Mouse (Mus musculus): ENCODE data around the gene Psmb4. TPM values are rescaled to one million over a fixed set of nuclear protein-coding genes. Genes with fewer than 3 reads are reported as not detected.

Gene Psmb4
- 159 and 182 TPM in 2 replicates for polyA plus RNA-seq (2012; rRNA removed)

DNA sequence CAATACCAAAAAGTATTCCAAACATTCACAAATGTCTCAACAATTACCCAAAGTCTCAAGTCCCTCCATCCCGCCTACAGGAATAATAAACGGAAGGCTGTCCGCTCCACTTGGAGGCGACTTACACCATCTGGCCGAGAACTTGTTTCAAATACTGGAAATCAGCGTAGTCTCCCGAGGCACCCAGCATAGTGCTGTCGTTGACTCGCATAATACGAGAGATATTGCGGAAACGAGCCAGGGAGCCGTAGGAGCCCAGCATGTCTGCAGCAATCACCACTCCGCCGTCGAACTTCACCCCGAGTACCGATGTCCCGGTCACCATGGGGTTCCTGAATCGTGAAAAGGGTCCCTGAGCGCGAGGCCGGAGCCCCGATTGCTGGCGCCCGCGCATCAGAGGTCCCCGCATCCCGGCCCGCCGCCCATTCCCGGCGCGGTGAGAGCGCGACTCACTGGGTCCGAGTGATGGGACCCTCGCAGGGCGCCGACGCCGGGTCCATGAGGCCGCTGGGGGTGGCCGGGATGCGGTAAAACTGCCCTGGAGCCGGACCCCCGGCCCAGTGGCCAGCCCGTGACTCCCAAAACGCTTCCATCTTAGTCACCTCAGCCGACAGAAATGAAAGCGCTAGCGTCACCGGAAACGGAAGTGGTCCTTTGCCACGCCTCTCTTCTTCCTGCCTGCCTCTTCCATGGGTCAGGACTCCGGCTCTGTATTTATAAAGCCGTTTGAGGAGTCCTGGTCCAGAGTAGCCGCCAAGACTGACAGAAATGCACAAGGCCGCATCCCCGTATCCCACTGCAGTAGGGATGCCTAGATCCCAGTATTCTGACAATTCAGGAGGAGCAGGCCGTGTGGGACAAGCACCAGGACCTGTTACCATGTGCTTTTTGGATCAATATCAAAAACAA, at the start of gene Psmb4:
TSS of gene Psmb4 (minus strand) at position 646 of the 909 bp plus-strand sequence.

DNA sequence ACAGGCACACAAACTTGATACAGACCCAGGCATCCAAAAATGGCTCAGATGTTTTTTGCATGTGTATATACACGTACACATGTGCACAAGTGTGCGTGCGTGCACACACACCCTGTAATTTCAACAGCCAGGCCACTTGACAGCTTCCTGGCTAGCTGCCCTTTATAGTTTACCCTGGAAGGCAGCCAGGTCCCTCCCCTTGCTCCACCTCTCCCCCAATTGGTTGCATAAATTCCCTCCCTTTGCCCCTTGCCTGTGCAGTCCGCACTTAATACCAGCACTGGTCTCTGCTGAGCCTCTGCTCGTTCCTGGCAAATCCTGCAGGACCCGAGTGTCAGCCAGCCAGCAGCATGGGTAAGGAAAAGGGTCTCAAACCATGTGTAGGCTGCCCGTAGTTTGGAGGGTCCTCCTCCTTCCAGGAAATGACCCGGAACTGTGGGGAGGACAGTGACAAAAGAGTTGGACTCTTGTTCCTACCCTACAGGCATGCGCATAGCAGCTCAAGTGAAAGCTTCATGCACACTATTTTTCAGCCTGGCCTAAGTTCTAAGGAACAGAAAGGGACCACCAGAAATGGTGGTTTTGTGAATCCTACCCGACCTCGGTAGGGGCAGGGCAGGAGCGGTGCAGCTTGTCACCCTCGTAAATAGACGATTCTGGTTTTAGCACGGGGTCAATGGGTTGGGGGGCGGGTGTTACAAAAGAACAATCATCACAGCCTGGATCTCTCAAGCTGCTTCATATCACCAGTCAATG, 46.2 kb upstream of the Psmb4 start, which contains the start of gene Selenbp1:
TSS of gene Selenbp1 (plus strand) at position 248 of the 756 bp plus-strand sequence.

DNA sequence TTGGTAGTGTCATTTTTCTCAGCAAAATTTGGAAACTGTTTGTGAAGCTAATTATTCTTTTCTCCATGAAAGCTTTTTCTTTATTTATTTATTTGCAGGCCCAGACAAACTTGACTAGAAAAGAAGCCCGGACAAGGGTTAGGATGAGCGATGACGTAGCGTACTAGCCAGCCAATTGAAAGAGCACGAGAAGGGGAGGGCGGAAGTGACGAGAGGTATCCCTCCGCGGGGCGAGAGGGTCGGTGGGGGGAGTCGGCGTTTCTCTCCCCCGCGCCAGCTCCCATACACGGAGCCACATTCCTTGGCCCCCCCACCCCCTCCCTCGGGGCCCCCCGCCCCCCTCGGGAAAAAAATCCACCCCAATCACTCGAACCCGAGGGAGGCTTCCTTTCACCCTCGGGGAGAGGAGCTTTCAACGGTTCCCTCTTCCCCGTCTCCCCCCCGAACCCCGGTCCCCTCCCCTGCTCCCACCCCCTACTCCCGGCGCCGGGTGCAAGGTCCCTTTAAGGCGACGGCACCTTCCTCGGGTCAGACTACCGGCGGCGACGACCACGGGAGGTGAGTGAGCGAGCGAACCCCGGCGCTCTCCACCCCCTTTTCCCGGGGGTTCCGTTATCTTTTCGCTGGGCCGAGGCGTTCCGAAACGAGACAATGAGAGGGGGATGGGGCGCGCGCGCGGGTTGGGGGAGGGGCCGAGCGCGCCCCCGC, 49.4 kb downstream of the Psmb4 start, which contains the start of gene Pogz:
TSS of gene Pogz (plus strand) at position 385 of the 708 bp plus-strand sequence.

Other genes starting within 250 kb of the Psmb4 start
- not detected in 2 replicates for gene Gm10972, start 243.8 kb downstream of the Psmb4 start, polyA plus RNA-seq (2012; rRNA removed)
- 5.9 and 6.1 TPM in 2 replicates for gene Tuft1, start 228.1 kb downstream of the Psmb4 start, polyA plus RNA-seq (2012; rRNA removed)
- gene Selenbp2, start 193.4 kb downstream of the Psmb4 start, polyA plus RNA-seq (2012; rRNA removed), result 16.9 and 20.6 TPM in 2 replicates
- 5.1 and 5.5 TPM in 2 replicates for gene Cgn, start 100.5 kb downstream of the Psmb4 start, polyA plus RNA-seq (2012; rRNA removed)
- gene Pogz, start 49.4 kb downstream of the Psmb4 start, polyA plus RNA-seq (2012; rRNA removed), result 5.7 and 6.9 TPM in 2 replicates
- gene Selenbp1, start 46.1 kb upstream of the Psmb4 start, polyA plus RNA-seq (2012; rRNA removed), result 37.4 and 45.0 TPM in 2 replicates
- 2.3 and 2.7 TPM in 2 replicates for gene Rfx5, start 67.1 kb upstream of the Psmb4 start, polyA plus RNA-seq (2012; rRNA removed)
- gene Pi4kb, start 87.8 kb upstream of the Psmb4 start, polyA plus RNA-seq (2012; rRNA removed), result 13.0 and 15.2 TPM in 2 replicates
- 5.0 and 6.0 TPM in 2 replicates for gene Zfp687, start 128.5 kb upstream of the Psmb4 start, polyA plus RNA-seq (2012; rRNA removed)
- 147 and 154 TPM in 2 replicates for gene Psmd4, start 155.7 kb upstream of the Psmb4 start, polyA plus RNA-seq (2012; rRNA removed)
- 8.0 and 10.4 TPM in 2 replicates for gene Pip5k1a, start 220.0 kb upstream of the Psmb4 start, polyA plus RNA-seq (2012; rRNA removed)
- gene Vps72, start 224.1 kb upstream of the Psmb4 start, polyA plus RNA-seq (2012; rRNA removed), result 23.3 and 25.4 TPM in 2 replicates
- gene Tmod4, start 237.5 kb upstream of the Psmb4 start, polyA plus RNA-seq (2012; rRNA removed), result 0.37 and 0.59 TPM in 2 replicates
- 34.6 and 35.5 TPM in 2 replicates for gene Scnm1, start 247.1 kb upstream of the Psmb4 start, polyA plus RNA-seq (2012; rRNA removed)
- gene Lysmd1, start 247.1 kb upstream of the Psmb4 start, polyA plus RNA-seq (2012; rRNA removed), result 3.8 and 4.2 TPM in 2 replicates

Measured in liver, embryonic 14 days (tissue).